Mouse (Mus musculus): Measurements from ENCODE around the gene Erbin. TPM values are rescaled to one million over a fixed set of nuclear protein-coding genes. Genes with fewer than 3 reads are reported as not detected.

Gene Erbin
- polyA plus RNA-seq, 1 experiment from 2014 or later = 20.3 TPM

GRCm38 (mm10) chr13:103900015-103900414, 20.3 kb downstream of the Erbin start:
- WGBS = 38% methylated on average over 1 of the region's 1 CpGs
- H3K9ac ChIP-seq = no peak overlapping the region
- ATAC-seq (ENCODE audit: insufficient number of reproducible peaks, low FRiP score, low TSS enrichment, low read depth) = no peak

DNA sequence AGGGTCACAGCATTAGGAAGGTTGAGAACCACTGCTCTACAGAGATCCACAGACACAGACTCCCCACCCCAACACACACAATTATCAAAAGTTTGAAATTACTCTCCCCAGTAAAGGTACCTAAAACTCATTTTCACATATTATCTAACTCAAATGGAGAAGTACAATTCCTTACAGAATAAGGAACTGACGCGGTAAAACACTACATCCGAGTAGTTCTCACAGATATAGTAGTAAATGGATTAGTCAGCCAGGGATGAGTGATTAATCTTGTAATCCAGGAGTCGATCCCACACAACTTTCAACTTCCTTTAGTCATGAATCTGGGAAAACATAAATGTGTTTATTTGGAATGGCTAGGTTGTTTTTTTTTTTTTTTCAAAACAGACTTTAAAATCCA, 22.7 kb downstream of the Erbin start:
- Histone ChIP-seq H3K4me3 (no peak overlapping the region), H3K9ac (no peak overlapping the region), H3K9me3 (no peaks in the 10 kb centered on the region), H3K27ac (no peak overlapping the region), H3K4me1 (no peaks in the 10 kb centered on the region), H3K4me2 (no peak overlapping the region), H3K27me3 (no peaks in the 10 kb centered on the region), H3K36me3 (peaks cover 8% of the 10 kb centered on the region; the same call in 1 of the 2 replicates)
- ATAC-seq (ENCODE audit: insufficient number of reproducible peaks, low FRiP score, low TSS enrichment, low read depth) = no peak
- WGBS = 93% methylated on average over 4 of the region's 4 CpGs

More at GRCm38 (mm10) chr13:103900015-103900414, 20.3 kb downstream of the Erbin start:
- Histone ChIP-seq H3K4me3 (no peak overlapping the region), H3K9me3 (no peaks in the 10 kb centered on the region), H3K27ac (no peak overlapping the region), H3K27me3 (no peaks in the 10 kb centered on the region), H3K4me2 (no peak overlapping the region), H3K36me3 (peaks cover 8% of the 10 kb centered on the region; the same call in 1 of the 2 replicates), H3K4me1 (no peaks in the 10 kb centered on the region)

DNA sequence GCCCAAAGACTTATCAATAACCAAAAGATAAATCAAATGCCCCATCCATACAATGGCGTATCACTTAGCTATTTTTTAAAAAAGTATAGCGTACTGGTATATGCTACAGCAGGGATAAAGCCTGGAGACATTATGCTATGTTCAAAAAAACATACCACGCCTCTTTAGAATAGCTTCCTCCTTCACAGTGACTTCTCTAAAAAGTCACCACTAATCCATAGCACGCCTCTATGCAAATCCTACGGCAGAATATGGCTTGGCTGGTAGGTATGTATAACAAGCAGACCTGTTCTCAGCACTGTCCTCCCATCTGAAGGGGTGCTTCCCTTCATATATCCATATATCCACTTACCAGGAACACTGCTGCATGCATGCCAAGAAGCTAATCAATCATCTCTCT, 27.2 kb downstream of the Erbin start:
- Histone ChIP-seq H3K9ac (no peak overlapping the region), H3K27me3 (no peaks in the 10 kb centered on the region), H3K4me2 (no peak overlapping the region), H3K4me1 (peaks cover 4% of the 10 kb centered on the region; the same call in 1 of the 2 replicates), H3K9me3 (no peaks in the 10 kb centered on the region), H3K27ac (no peak overlapping the region), H3K4me3 (no peak overlapping the region), H3K36me3 (peaks cover 3% of the 10 kb centered on the region; the same call in 1 of the 2 replicates)
- 92% methylated on average over 5 of the region's 5 CpGs for WGBS
- ATAC-seq (ENCODE audit: insufficient number of reproducible peaks, low FRiP score, low TSS enrichment, low read depth) = no peak

GRCm38 (mm10) chr13:103890038-103890437, 30.3 kb downstream of the Erbin start:
- WGBS = 78% methylated on average over 3 of the region's 3 CpGs
- no peak overlapping the region for H3K9ac ChIP-seq
- peaks cover 4% of the 10 kb centered on the region; the same call in 1 of the 2 replicates for H3K4me1 ChIP-seq

GRCm38 (mm10) chr13:103886503-103886902, 33.8 kb downstream of the Erbin start:
- Histone ChIP-seq H3K4me1 (peaks cover 4% of the 10 kb centered on the region; the same call in 1 of the 2 replicates), H3K36me3 (peaks cover 5% of the 10 kb centered on the region; the same call in 1 of the 2 replicates), H3K9me3 (no peaks in the 10 kb centered on the region), H3K9ac (no peak overlapping the region), H3K4me2 (no peak overlapping the region), H3K27ac (no peak overlapping the region), H3K4me3 (no peak overlapping the region), H3K27me3 (no peaks in the 10 kb centered on the region)
- no peak for ATAC-seq (ENCODE audit: insufficient number of reproducible peaks, low FRiP score, low TSS enrichment, low read depth)
- 85% methylated on average over 3 of the region's 3 CpGs for WGBS

More at GRCm38 (mm10) chr13:103890038-103890437, 30.3 kb downstream of the Erbin start:
- Histone ChIP-seq H3K27me3 (no peaks in the 10 kb centered on the region), H3K27ac (no peak overlapping the region), H3K36me3 (peaks cover 5% of the 10 kb centered on the region; the same call in 1 of the 2 replicates), H3K9me3 (no peaks in the 10 kb centered on the region), H3K4me3 (no peak overlapping the region), H3K4me2 (no peak overlapping the region)
- no peak for ATAC-seq (ENCODE audit: insufficient number of reproducible peaks, low FRiP score, low TSS enrichment, low read depth)

DNA sequence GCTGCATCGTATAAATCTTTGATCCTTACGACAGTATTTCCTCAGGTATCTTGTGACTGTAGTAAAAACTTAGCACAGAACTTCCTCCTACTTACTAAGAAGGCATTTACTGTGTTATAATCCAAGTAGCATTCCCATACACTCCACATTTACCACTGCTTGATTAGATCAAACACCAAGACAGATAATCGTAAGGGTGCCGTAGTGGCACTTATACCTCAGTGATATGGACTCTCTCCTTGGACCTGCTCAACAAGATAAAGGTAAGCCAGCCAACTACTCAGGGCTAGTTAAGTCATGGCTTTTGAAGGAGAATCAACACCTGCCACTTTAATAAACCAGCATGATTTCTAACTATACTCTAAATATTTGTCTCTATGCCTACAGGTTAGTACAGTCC, 39.1 kb downstream of the Erbin start:
- Histone ChIP-seq H3K4me2 (no peak overlapping the region), H3K36me3 (peaks cover 13% of the 10 kb centered on the region; the same call in 1 of the 2 replicates), H3K4me1 (no peaks in the 10 kb centered on the region), H3K27ac (no peak overlapping the region), H3K9ac (no peak overlapping the region), H3K27me3 (no peaks in the 10 kb centered on the region), H3K4me3 (no peak overlapping the region), H3K9me3 (no peaks in the 10 kb centered on the region)
- 88% methylated on average over 4 of the region's 4 CpGs for WGBS
- no peak for ATAC-seq (ENCODE audit: insufficient number of reproducible peaks, low FRiP score, low TSS enrichment, low read depth)

DNA sequence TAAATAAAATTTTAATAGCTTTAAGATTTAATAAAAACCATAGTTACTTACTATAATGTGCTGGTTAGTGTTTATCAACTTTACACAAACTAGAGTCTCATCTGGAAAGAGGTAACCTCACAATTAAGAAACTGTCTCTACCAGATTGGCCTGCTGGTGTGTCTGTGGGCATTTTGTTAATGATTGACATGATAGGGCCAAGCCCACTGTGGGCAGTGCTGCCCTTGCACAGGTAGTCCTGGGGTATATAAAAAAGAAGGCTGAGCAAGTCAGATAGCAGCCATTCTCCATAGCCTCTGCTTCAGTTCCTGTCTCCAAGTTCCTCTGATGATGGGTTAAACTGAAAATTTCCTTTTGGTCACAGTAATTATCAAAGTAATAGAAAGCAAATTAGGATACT, 43.6 kb downstream of the Erbin start:
- Histone ChIP-seq H3K4me3 (no peak overlapping the region), H3K36me3 (0 out of 2 replicates have a peak, but pooled peaks cover 8% of the 10 kb centered on the region), H3K4me1 (no peaks in the 10 kb centered on the region), H3K9me3 (no peaks in the 10 kb centered on the region), H3K4me2 (no peak overlapping the region), H3K27ac (no peak overlapping the region), H3K27me3 (no peaks in the 10 kb centered on the region), H3K9ac (no peak overlapping the region)
- no peak for ATAC-seq (ENCODE audit: insufficient number of reproducible peaks, low FRiP score, low TSS enrichment, low read depth)

GRCm38 (mm10) chr13:103875823-103876514, 44.3 kb downstream of the Erbin start:
- Histone ChIP-seq H3K9ac (no peak overlapping the region), H3K27ac (no peak overlapping the region), H3K4me1 (no peaks in the 10 kb centered on the region), H3K4me2 (no peak overlapping the region), H3K36me3 (0 out of 2 replicates have a peak, but pooled peaks cover 8% of the 10 kb centered on the region), H3K4me3 (no peak overlapping the region), H3K9me3 (no peaks in the 10 kb centered on the region), H3K27me3 (no peaks in the 10 kb centered on the region)
- no peak for ATAC-seq (ENCODE audit: insufficient number of reproducible peaks, low FRiP score, low TSS enrichment, low read depth)
- WGBS = 89% methylated on average over 6 of the region's 6 CpGs

DNA sequence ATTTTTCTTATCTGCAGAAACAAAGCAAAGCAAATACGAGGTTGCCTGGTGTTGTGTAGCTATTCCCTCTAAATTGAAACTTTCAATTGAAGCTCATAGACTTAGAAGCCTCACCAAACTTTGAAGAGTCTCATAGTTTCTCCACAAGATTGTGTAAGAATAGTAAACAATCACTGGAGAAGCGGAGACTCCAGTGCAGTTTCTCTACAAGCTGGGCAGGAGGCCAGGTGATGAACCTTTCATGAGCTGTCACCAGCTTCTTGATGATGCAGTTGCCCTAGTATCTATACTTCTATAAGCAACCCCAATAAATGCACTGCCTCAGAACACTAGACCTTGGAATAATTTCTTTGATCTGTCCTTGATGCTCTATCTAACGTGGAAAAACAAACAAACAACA, 49.5 kb downstream of the Erbin start:
- no peaks in the 10 kb centered on the region for H3K27me3 ChIP-seq
- 78% methylated on average over 3 of the region's 3 CpGs for WGBS
- no peak overlapping the region for H3K4me3 ChIP-seq
- no peaks in the 10 kb centered on the region for H3K4me1 ChIP-seq
- ATAC-seq (ENCODE audit: insufficient number of reproducible peaks, low FRiP score, low TSS enrichment, low read depth) = no peak
- H3K9me3 ChIP-seq = no peaks in the 10 kb centered on the region
- no peak overlapping the region for H3K9ac ChIP-seq
- H3K27ac ChIP-seq = no peak overlapping the region
- no peak overlapping the region for H3K4me2 ChIP-seq
- peaks cover 7% of the 10 kb centered on the region for H3K36me3 ChIP-seq

DNA sequence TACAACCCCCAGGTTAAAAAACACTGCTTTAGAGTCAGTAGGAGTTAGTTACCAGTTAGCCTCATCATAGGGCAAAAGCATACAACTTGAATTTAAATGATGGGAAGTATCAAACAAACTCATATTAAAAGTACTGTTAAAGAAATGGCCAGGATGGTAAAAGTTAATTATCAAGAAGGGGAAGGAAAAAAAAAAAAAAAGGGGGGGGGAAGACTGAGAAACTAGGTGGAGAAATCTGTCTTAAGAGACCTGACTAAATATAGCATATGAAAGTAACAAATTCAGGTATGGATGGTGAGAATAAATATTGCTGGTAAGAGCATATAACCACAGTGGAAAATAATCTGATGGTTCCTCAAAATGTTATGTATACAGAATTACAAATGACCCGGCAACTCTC, 50.2 kb downstream of the Erbin start:
- WGBS = 87% methylated on average over 1 of the region's 1 CpGs
- Histone ChIP-seq H3K36me3 (peaks cover 7% of the 10 kb centered on the region), H3K9ac (no peak overlapping the region), H3K4me2 (no peak overlapping the region), H3K9me3 (no peaks in the 10 kb centered on the region), H3K27ac (no peak overlapping the region), H3K4me1 (no peaks in the 10 kb centered on the region), H3K27me3 (no peaks in the 10 kb centered on the region), H3K4me3 (no peak overlapping the region)
- no peak for ATAC-seq (ENCODE audit: insufficient number of reproducible peaks, low FRiP score, low TSS enrichment, low read depth)

DNA sequence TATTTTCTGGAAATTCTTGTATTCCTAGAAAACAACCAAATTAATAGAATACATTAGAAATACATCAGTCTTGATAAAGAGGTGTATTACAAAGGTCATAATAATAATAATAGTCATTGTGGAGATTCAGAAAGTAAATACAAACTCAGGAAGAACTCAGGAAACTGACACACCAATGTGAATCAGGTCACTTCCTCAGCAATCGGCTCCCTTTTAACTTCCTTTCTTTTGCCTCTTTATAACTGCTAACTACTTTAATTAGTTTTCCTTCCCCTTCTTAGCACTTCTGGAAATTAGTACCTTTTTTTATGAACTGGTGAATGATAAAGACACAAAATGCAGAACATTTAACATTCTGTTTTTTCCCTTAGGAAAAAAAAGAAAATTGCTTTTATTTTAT, 51.4 kb downstream of the Erbin start:
- WGBS = 30% methylated on average over 1 of the region's 1 CpGs
- Histone ChIP-seq H3K4me2 (no peak overlapping the region), H3K9ac (no peak overlapping the region), H3K27me3 (no peaks in the 10 kb centered on the region), H3K4me1 (no peaks in the 10 kb centered on the region), H3K4me3 (no peak overlapping the region), H3K36me3 (peaks cover 7% of the 10 kb centered on the region), H3K27ac (no peak overlapping the region), H3K9me3 (no peaks in the 10 kb centered on the region)
- ATAC-seq (ENCODE audit: insufficient number of reproducible peaks, low FRiP score, low TSS enrichment, low read depth) = no peak

DNA sequence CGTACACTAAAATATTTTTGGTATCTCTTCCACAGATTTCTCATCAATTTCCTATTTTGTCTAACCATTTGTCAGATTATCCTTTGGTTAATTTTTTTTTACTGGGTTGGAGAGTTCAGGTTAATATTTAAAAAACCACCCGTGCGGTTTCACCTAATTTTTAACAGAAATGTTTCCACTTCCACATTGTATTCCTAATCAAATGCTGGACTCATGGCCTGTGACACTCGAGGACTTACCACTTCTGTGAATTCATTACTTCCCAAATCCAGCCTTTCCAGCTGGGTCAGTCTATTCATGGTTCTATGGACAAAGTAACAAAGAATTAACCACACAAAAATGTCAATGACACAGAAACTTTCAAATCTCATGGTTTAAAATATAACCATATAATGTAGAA, 58.3 kb downstream of the Erbin start:
- no peak overlapping the region for H3K4me2 ChIP-seq
- H3K4me1 ChIP-seq = no peaks in the 10 kb centered on the region
- ATAC-seq (ENCODE audit: insufficient number of reproducible peaks, low FRiP score, low TSS enrichment, low read depth) = no peak
- H3K36me3 ChIP-seq = peaks cover 14% of the 10 kb centered on the region
- H3K27me3 ChIP-seq = no peaks in the 10 kb centered on the region
- H3K9me3 ChIP-seq = no peaks in the 10 kb centered on the region
- H3K4me3 ChIP-seq = no peak overlapping the region
- WGBS = 83% methylated on average over 4 of the region's 4 CpGs
- no peak overlapping the region for H3K9ac ChIP-seq
- H3K27ac ChIP-seq = no peak overlapping the region

All from limb, embryonic 15.5 days (tissue).